Mouse (Mus musculus): Measurements from ENCODE around the gene Cyp2w1.

Cyp2w1 gene

GRCm38 (mm10) chr5:139403692-139404260 lies 51.4 kb downstream of the Cyp2w1 start:
- no peak for DNase-seq (ENCODE audit: low spot score in 2 of 2)

DNA sequence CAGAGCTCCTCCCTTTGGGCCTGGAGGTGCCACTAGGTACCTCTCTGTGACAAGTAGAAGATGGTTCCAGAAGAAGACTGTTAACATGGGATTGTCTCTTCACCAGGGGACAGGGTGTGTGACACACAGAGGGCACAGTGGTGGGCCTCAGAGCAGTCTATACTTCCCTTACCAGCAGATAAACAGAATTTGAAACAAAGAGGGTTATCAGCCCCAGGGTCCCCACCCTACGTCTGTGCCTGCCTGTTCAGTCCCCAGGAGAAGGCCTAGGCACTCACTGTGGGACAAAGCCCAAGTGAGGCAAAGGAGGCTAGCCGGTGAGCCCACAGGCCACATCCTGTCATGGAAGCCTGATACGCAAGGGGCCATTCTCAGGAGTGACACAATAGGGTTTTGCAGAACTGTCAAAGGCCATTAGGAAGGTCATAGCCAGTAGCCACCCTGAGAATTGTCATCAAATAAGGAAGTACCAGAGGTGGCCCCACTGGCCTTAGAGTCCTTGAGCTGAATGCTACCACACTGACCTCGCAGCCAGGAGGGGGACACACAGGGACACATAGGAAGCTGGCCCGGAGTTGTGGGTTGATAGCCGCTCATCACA lies 52.5 kb downstream of the Cyp2w1 start, which contains the start of gene C130050O18Rik:
Gene C130050O18Rik (plus strand): TSS at position 480 of the 601 bp plus-strand sequence.
- no peak for DNase-seq (ENCODE audit: low spot score in 2 of 2)

- DNase-seq (ENCODE audit: low spot score in 2 of 2), result no peak
Observed at GRCm38 (mm10) chr5:139405478-139405877, 53.1 kb downstream of the Cyp2w1 start.

- no peak for DNase-seq (ENCODE audit: low spot score in 2 of 2)
Observed at GRCm38 (mm10) chr5:139405953-139406352, 53.5 kb downstream of the Cyp2w1 start.
